Mouse (Mus musculus): ENCODE measurements around the gene Mettl11b.

The Mettl11b gene

DNA sequence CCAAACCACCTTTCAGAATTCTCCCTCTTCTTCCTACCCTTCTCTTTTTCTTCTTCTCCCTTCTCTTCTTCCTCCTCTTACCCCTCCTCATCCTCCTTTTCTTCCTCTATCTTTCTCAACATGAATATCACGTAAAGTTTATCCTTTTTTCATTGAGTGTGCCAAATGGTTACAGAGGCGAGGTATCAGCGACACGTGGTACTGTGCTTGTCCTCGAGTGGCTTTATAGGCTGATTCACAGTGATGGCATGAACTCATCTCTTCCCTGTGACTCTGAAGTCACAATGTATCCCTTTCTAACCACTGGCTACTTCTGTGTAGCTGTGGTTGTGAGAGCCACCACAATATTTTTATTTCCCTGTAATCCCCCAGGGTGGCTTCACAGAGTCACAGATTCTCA, 68.6 kb downstream of the Mettl11b start:
- no peak for DNase-seq (ENCODE audit: low spot score)

Measured in ovary, postnatal 36 days (tissue).